Mouse (Mus musculus) brain, embryonic 14.5 days (tissue): ENCODE measurements around the gene Armc8.

ENCODE experiments used
- CTCF ChIP-seq: fragments of 200-500 bp; IDR thresholded peaks from 2 replicates; pipeline ENCODE4 v1.5.1; 2012; ENCODE audit warnings: inconsistent platforms, mild to moderate bottlenecking, moderate library complexity, borderline replicate concordance; ENCODE audit not compliant: insufficient read depth, insufficient read length; ENCODE audit errors: extremely low read depth
- POLR2A ChIP-seq: fragments of 200-500 bp; IDR thresholded peaks from 2 replicates; pipeline ENCODE4 v1.6.1; 2012; ENCODE audit warnings: mild to moderate bottlenecking, inconsistent platforms, borderline replicate concordance; ENCODE audit not compliant: poor library complexity, insufficient read depth, insufficient read length, severe bottlenecking; ENCODE audit errors: extremely low read depth

DNA sequence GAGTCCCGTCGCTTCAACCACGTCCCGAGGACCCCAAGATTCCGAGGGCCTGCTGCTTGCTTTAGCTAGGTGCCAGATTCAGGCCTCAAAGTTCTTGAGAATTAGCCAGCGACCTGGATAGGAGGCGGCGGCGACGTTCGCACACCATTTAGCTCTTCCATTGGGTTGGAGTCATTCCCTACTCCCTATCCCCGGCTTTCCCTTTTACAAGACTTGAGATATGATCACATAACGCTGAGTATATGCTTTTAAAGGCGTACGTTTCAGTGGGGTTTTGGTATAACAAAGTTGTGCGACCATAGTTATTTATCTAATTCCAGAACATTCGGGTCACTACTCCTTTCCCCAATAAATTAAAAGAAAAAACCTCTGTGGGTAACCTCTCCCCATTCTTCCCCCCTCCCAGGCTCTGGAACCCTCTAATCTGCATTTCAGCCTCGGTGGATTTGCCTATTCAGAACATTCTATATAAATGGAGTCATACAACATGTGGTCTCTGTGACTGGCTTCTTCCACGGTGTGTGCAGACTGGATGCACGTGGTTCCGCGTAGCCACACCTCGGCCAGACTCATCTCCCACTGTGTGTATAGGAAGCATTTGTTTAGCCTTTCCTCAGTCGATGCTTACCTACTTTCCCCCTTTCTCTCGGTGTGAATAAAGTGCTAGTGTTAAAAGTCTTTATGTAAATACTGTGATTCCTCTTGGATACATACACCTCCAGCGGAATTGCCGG lies 131.5 kb downstream of the Armc8 start, which contains the start of gene Mras:
- TF ChIP-seq POLR2A (no peak), CTCF (no peak)
